Mouse (Mus musculus): Measurements from ENCODE around the gene Allc. TPM values are rescaled to one million over a fixed set of nuclear protein-coding genes. Genes with fewer than 3 reads are reported as not detected.

The Allc gene
- polyA plus RNA-seq, 1 experiment from 2014 or later = not detected

GRCm38 (mm10) chr12:28552299-28552698, 30.0 kb downstream of the Allc start, which contains the start of gene Dcdc2c:
Dcdc2c (minus strand) TSS chr12:28552399.
- Histone ChIP-seq H3K27ac (ENCODE audit: low read length) (no peak within 1 kb of the TSS), H3K4me3 (ENCODE audit: low read depth, low read length) (no peak within 1 kb of the TSS), H3K27me3 (ENCODE audit: control insufficient read depth, insufficient read depth, low read depth, low read length) (no peaks in the 10 kb centered on the region), H3K9ac (ENCODE audit: low read depth, low read length) (no peak within 1 kb of the TSS), H3K36me3 (ENCODE audit: control insufficient read depth, insufficient read depth) (no peaks in the 10 kb centered on the region), H3K9me3 (replicated peaks; ENCODE audit: control insufficient read depth, low read length) (no peaks in the 10 kb centered on the region), H3K4me1 (ENCODE audit: control insufficient read depth, low read depth, low read length) (no peaks in the 10 kb centered on the region), H3K4me2 (ENCODE audit: low read depth, low read length) (no peak within 1 kb of the TSS)
- ATAC-seq (ENCODE audit: low read depth) = no peak
- 57% methylated on average over 15 of the region's 15 CpGs for WGBS (ENCODE audit: insufficient replicate concordance)

- Histone ChIP-seq H3K4me3 (ENCODE audit: low read depth, low read length) (no peak overlapping the region), H3K27me3 (ENCODE audit: control insufficient read depth, insufficient read depth, low read depth, low read length) (no peaks in the 10 kb centered on the region), H3K27ac (ENCODE audit: low read length) (no peak overlapping the region), H3K9ac (ENCODE audit: low read depth, low read length) (no peak overlapping the region), H3K36me3 (ENCODE audit: control insufficient read depth, insufficient read depth) (no peaks in the 10 kb centered on the region), H3K4me2 (ENCODE audit: low read depth, low read length) (no peak overlapping the region), H3K9me3 (replicated peaks; ENCODE audit: control insufficient read depth, low read length) (no peaks in the 10 kb centered on the region), H3K4me1 (ENCODE audit: control insufficient read depth, low read depth, low read length) (no peaks in the 10 kb centered on the region)
- 60% methylated on average over 18 of the region's 18 CpGs for WGBS (ENCODE audit: insufficient replicate concordance)
- ATAC-seq (ENCODE audit: low read depth) = no peak
Measured at GRCm38 (mm10) chr12:28551775-28552174, 30.5 kb downstream of the Allc start.

DNA sequence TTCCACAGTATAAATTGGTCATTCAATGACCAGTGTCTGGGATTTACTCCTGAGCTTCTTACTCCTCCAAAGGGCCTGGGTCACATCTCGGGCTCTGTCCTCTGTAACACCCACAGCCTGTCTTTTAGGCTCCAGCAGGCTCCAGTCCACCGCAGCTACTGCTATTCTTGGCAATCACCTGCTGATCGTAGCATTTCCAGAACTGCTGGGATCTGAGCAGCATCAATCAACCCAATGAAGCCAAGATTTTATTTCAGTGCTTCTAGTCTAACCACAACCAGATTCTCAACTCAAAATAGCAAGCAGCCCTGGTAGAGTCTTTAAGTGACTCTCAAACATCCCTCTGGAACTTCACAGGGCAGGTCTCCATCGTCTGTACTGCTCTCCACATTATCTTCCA, 33.4 kb downstream of the Allc start:
- Histone ChIP-seq H3K36me3 (ENCODE audit: control insufficient read depth, insufficient read depth) (no peaks in the 10 kb centered on the region), H3K4me2 (ENCODE audit: low read depth, low read length) (no peak overlapping the region), H3K9me3 (replicated peaks; ENCODE audit: control insufficient read depth, low read length) (no peaks in the 10 kb centered on the region), H3K4me3 (ENCODE audit: low read depth, low read length) (no peak overlapping the region), H3K27me3 (ENCODE audit: control insufficient read depth, insufficient read depth, low read depth, low read length) (no peaks in the 10 kb centered on the region), H3K4me1 (ENCODE audit: control insufficient read depth, low read depth, low read length) (no peaks in the 10 kb centered on the region), H3K9ac (ENCODE audit: low read depth, low read length) (no peak overlapping the region), H3K27ac (ENCODE audit: low read length) (no peak overlapping the region)
- WGBS (ENCODE audit: insufficient replicate concordance) = 56% methylated on average over 4 of the region's 4 CpGs
- no peak for ATAC-seq (ENCODE audit: low read depth)

DNA sequence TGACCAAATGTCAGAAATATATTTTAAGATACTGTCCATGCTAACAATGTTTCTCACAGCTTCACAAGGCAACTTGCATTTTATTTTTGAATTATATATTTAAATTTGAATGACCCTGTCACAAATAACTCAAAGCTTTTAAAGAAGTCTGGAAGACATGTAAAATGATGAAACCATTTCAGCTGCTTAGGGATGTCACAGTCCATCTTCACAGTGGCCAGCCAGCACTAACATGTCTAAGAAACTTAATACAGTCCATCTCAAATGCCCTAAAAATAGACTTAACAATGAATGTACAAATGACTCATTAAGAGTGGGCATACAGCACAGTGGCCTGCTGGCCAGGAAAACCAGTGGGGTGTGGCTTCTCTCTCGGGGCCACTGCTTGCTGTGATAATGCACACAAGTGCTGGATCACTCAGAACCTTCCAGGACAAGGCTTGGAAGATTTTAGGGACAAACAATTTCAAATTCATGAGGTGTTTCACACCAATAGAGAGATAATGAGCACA, 68.0 kb downstream of the Allc start:
- ATAC-seq (ENCODE audit: low read depth) = no peak
- 20% methylated on average over 1 of the region's 1 CpGs for WGBS (ENCODE audit: insufficient replicate concordance)
- H3K9me3 ChIP-seq (replicated peaks; ENCODE audit: control insufficient read depth, low read length) = no peaks in the 10 kb centered on the region
- no peak overlapping the region for H3K4me3 ChIP-seq (ENCODE audit: low read depth, low read length)
- H3K4me2 ChIP-seq (ENCODE audit: low read depth, low read length) = no peak overlapping the region
- no peak overlapping the region for H3K27ac ChIP-seq (ENCODE audit: low read length)
- H3K9ac ChIP-seq (ENCODE audit: low read depth, low read length) = no peak overlapping the region
- no peaks in the 10 kb centered on the region for H3K27me3 ChIP-seq (ENCODE audit: control insufficient read depth, insufficient read depth, low read depth, low read length)
- no peaks in the 10 kb centered on the region for H3K36me3 ChIP-seq (ENCODE audit: control insufficient read depth, insufficient read depth)
- H3K4me1 ChIP-seq (ENCODE audit: control insufficient read depth, low read depth, low read length) = no peaks in the 10 kb centered on the region; the same call in 1 of the 2 replicates

- Histone ChIP-seq H3K4me2 (ENCODE audit: low read depth, low read length) (no peak overlapping the region), H3K36me3 (ENCODE audit: control insufficient read depth, insufficient read depth) (no peaks in the 10 kb centered on the region), H3K9me3 (replicated peaks; ENCODE audit: control insufficient read depth, low read length) (no peaks in the 10 kb centered on the region), H3K27ac (ENCODE audit: low read length) (no peak overlapping the region; the same call in 1 of the 2 replicates), H3K4me1 (ENCODE audit: control insufficient read depth, low read depth, low read length) (no peaks in the 10 kb centered on the region; the same call in 1 of the 2 replicates), H3K4me3 (ENCODE audit: low read depth, low read length) (no peak overlapping the region), H3K27me3 (ENCODE audit: control insufficient read depth, insufficient read depth, low read depth, low read length) (no peaks in the 10 kb centered on the region), H3K9ac (ENCODE audit: low read depth, low read length) (no peak overlapping the region)
- 32% methylated on average over 5 of the region's 5 CpGs for WGBS (ENCODE audit: insufficient replicate concordance)
- peak; percentile 70 for ATAC-seq (ENCODE audit: low read depth)
Measured at GRCm38 (mm10) chr12:28509699-28510280, 72.5 kb downstream of the Allc start.

Other genes starting within 250 kb of the Allc start
- gene Dcdc2c, start 30.1 kb downstream of the Allc start, polyA plus RNA-seq (2015; fragmentation: Nextera tagmentation; extraction: Ambion mirVana) = not detected in 2 replicates
- gene Colec11, start 40.9 kb upstream of the Allc start, polyA plus RNA-seq (2015; fragmentation: Nextera tagmentation; extraction: Ambion mirVana) = 15.8 and 17.6 TPM in 2 replicates
- 287 and 343 TPM in 2 replicates for gene Rps7, start 53.4 kb upstream of the Allc start, polyA plus RNA-seq (2015; fragmentation: Nextera tagmentation; extraction: Ambion mirVana)
- gene Rnaseh1, start 67.1 kb upstream of the Allc start, polyA plus RNA-seq (2015; fragmentation: Nextera tagmentation; extraction: Ambion mirVana) = 10.1 and 10.5 TPM in 2 replicates
- 58.3 and 64.1 TPM in 2 replicates for gene Adi1, start 92.7 kb upstream of the Allc start, polyA plus RNA-seq (2015; fragmentation: Nextera tagmentation; extraction: Ambion mirVana)
- gene Trappc12, start 167.9 kb upstream of the Allc start, polyA plus RNA-seq (2015; fragmentation: Nextera tagmentation; extraction: Ambion mirVana) = 16.7 and 17.2 TPM in 2 replicates
- 24.5 and 25.5 TPM in 2 replicates for gene Eipr1, start 169.3 kb upstream of the Allc start, polyA plus RNA-seq (2015; fragmentation: Nextera tagmentation; extraction: Ambion mirVana)

All from liver, embryonic 16.5 days (tissue).